Mouse (Mus musculus) 416B (cell line): ENCODE measurements around the gene Emg1.

Experiments
- DNase-seq: peaks from one replicate; pipeline ENCODE4 v3.0.0; 2011; ENCODE audit warnings: low read depth

Emg1 gene

DNA sequence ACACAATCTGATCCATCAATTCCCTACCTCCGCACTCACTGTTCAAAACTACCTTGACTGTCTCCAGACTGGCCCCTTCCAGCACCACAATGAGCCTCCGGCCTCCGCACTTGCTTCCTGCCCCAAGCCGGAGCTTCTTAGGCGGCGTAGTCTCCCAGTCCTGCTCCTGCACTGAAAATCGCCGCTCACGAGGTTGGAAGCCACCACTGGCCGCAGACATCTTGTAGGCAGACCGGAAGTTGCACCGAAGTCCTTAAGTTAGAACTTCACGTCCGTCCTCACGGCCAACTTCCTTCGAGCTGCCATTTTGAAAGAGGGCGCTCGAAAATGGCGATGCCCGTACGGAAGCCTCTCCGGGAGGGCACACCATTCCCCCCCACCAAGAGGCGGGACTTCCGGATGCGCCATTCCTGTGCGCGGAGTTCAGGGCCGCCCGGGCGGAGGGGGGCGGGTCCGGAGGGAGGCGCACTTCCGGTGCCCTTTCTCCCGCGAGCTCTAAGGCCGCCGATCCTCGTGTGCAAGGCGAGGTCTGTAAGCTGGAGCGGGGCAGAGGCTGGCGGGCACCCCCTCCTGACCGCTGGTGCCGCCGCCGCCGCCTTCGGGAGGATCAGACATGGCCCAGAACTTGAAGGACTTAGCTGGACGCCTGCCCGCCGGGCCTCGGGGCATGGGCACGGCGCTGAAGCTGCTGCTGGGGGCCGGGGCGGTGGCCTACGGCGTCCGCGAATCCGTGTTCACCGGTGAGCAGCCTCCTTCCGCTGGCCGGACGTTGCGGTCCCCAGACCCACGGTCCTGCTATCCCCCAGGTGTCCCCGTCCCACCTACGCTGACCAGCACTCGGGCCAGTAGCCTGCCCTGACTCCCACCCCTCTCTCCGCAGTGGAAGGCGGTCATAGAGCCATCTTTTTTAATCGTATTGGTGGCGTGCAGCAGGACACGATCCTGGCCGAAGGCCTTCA lies at the start of gene Emg1, which contains the start of gene Phb2:
Gene Emg1, minus strand, starts transcription at position 355 of the 959 bp plus-strand sequence.
Gene Phb2, plus strand, starts transcription at position 513 of the 959 bp plus-strand sequence.
- peak; percentile 99 for DNase-seq

DNA sequence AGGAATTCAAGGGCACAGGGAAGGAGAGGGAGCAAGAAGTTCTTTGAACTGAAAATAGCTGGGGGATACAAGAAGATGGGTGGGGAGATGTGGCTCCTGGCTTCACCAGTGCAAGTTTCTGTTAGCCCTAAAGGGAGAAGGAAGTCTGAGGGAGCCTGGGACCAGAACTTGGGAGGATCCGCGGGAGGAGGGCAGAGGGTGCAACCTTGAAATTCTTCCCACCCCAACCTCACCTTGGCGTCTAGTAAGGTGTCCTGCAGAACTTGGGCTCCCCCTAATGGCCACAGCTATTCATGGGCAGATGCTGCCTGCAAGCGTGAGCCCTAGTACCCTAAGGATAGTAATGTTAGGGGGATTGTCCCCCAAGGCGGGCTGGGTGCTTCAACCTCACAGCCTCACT lies 47.3 kb upstream of the Emg1 start:
- DNase-seq: peak; percentile 97

DNA sequence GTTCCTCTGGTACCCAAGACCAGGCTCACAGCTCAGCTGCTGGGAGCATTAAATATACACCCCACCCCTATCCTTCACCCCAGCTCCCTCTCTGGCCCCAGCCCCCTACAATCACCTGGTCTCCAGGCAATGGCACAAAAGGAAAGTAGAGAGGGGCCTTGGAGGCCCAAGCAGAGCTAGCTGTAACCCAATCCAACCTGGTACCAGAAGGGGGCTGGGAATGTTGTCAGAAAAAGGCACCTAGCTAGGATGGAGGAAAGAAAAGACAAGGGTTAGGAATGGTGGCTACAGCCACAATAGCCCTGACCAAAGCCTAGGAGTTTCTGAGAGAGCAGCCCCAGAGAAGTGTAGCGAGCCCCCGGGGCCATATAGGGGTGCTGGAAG lies 46.9 kb upstream of the Emg1 start:
- no peak for DNase-seq

DNA sequence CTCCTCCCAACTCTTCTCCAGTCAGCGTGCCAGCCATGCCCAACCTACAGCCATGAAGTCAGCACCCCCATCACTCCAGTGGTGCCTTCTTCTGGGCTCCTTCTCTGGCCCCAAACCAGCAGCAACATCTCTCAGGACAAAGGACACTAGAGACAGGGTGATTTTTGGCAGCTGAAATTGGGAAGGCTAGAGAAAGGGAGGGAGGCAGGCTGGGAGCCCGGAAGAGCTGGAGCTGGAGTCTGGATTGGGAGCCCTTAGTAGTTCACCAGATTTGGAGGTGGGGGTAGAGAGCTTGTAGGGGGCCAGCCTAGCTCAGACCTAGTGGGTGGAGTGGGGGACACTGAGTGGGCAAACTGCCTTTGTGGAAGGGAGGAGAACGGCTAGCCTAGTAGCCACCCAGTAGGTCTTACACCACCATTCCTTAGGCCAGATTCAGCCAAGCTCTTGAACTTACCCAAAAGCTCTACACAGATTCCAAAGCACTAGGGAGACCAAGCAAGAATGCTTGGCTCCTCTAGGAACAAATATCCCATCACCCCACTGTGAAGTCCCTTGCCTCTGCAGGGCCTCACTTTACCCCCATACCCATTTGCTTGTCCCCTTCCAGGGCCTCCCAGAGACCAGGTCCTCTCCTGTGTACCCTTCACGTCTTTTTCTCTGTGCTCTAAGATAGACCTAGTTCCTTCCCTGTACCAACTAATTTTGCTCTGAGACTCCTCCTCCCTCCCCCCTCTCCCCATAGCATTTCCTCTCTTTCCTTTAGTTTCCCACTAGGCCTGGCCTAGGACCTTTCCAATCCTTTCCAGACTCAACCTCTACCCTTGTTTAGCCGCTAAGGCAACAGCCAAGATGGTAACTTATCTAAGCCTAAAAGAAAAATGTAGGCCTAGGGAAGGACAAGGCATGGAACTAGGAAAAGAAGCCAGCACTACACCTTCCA lies 46.2 kb upstream of the Emg1 start:
- DNase-seq: peak; percentile 56

DNA sequence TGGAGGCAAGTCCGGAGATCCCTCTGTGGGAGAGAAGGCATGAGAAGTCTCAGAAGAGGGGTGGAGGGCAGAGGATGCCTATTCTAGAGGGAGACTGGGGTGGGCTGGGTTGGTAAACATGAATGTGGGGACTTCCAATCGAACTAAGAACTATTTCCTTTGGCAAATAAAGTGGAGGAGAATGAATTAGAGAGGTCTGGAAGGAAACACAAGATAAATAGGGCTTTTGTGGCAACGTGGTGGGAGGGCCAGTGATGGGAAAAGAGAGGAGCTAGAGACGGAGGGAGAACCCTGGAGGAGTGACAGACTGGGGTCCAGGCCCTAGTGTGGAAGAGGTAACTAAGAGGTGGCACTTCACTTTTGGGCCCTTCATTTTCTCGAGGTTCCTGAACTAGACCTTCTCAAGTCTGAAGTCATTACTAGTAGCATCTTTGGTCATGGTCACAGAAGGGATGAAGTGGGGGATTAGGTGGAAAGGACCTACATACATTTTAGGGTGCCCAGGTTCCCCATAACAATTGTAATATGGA lies 45.4 kb upstream of the Emg1 start:
- peak; percentile 36 for DNase-seq

DNA sequence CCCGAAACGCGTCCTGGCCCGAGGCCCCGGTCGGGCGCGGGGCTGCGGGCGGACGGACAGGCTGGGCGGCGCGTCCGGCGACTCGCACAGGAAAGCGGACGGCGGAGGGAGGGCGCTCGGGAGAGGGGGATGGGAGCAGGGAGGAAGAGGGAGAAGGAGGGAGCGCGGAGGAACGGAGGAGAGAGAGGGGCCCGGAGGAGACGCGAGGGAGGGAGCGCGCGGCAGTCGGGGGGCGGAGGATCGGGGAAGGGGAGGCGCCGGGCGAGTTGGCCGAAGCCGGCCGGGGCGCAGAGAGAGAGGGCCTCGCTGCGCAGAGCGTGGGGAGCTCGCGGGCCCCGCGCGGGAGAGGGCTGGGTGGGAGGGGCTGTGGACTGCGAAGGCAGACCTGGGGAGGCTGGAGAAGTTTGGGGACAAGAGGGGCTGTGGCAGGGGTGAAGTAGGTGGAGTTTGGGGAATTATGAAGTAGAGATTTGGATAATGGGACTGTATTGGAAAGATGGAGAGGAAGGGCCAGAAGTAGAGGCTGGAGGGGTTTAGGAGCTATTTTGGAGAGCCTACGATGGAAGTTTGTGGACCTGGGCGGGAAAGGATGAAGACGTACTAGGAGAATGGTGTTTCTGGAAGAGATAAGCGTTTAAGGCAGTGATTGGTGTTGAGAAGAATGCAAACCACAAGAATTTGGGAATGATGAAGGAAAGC lies 44.8 kb upstream of the Emg1 start:
- peak; percentile 72 for DNase-seq

DNA sequence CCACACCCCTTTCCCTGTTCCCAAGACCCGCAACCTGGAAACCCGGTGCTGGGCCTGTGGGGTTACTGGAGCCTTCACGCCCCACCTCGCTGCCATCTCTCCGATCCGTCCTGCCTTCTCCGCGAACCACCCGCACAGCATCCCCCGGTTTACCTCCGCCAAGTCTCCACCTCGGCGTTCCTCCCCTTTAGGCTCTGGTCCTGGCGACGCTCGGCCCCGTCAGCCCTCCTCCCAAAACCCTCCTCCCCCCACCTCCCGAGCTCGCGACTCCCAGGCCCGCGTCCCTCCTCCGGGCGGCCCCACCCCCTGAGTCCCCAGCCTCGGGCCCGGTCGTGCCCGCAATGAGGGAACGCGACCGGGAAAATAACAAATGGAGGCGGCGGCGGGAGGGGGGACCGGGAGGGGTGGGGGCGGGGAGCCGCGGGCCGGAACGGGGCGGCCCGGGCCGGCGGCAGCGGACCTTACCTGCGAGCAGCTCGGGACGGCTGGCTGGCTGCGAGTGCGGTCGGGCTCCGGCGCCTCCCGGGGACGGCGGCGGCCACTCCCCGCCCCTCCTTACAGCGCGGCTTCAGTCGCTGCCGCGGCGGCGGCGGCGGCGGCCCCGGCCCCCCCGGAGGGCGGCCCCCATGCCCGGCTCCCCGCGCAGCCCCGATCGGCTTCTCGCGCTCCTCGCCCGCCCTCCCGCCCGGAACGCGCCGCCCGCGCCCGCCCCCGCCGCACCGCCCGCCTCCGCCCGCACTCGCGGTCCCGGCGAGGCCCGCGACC lies 44.0 kb upstream of the Emg1 start, which contains the start of the genes Gm45234 and Atn1:
Gene Gm45234, minus strand, starts transcription at position 191 of the 765 bp plus-strand sequence.
Gene Atn1, minus strand, starts transcription at position 694 of the 765 bp plus-strand sequence.
- peak; percentile 66 for DNase-seq

DNA sequence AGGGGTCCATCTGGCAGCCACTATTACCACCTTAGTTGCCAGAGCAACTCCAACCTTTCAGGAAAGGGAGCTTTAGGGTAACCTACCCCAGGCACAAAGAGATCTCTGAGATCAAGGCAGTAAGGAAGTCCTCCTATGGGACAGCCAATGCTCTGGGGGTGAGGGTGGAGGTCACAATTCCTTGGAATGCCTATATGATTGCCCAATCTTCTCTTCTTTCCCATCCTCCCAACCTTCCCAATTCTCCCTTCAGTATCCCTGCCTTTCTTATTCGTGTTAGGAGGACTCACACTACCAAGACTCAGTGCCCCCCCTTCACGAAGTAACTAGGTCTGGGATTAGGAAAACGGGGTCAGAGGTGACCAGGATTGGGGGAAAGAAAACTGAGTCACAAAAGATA lies 43.3 kb upstream of the Emg1 start:
- DNase-seq: no peak

DNA sequence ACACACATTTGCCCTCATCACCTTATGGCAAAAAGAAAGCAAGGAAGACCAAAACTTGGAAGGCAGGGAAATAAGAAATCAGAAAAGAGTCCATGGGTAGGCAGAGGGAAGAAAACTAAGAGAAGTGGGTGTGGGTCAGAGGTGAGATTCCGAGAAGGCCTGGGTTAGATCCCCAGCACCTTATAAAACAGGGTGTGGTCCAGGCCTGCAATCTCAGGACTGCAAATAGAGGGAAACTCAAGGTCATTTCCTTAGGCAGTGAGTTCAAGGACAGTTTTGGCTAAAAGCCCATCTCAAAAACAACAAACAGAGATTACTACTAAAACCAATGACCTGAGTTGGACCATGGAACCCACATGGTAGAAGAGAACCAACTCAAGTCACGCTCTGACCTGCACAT lies 41.9 kb upstream of the Emg1 start:
- DNase-seq: peak; percentile 21

DNA sequence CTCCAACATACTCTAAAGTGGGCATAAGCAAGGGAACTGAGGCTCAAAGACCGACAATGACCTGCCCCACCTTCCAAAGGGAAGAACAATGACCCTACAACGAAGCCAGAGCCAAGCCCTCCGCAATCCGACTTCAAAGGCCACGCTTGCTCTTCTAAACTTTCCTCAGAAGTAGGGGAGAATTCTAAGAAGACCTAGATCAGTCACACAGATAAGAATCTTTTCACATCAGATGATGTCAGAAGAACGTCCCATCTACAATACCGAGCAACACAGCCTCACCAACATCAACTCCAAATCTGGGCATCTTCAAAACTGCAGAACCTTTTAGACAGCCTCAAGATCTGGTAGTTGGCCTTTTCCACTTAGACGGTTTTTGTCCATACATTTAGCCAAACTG lies 38.4 kb upstream of the Emg1 start:
- no peak for DNase-seq

DNA sequence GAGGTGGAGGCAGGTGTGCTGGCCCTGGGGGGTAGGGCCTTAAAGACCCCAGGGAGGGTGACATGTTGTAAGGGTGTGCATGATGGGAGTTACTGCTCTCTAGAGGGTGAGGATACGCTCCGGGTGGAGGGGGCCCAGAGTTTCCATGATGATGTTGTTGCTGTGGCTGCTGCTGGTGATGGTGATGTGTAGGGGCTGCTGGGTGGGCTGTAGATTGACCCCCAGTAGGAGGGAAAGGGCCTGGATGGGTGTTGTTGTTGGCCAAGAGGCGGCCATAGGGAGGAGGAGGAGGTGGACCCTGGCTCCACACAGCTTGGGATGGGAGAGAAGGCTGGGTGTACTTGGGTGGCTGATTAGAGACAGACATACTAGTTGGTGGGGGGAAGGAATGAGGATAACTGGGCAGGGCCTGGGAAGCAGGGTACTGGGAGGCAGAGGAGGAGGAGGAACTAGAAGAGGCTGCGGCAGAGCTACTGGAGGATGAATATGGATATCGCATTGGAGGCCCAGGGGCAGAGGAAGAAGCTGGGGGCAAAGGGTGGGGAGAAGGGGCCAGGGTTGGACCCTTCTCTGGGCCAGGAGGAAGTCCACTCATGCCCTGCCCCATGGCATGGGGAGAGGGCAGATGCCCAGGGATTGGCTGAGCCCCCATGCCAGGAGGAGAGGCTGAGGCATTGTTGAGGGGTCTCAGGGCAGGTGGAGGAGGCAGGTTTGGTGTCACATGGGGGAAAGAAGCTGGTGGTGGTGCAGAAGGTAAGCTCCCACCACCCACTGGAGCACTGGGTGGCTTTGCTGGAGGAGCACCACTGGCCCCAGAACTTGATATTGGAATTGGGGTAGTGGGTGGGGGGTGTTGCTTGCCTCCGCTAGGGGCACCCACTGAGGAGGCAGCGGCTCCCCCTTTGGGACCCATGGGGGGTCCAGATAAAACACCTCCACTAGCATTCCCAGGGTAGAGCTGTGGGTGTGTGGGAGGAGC lies 35.0 kb upstream of the Emg1 start:
- no peak for DNase-seq

DNA sequence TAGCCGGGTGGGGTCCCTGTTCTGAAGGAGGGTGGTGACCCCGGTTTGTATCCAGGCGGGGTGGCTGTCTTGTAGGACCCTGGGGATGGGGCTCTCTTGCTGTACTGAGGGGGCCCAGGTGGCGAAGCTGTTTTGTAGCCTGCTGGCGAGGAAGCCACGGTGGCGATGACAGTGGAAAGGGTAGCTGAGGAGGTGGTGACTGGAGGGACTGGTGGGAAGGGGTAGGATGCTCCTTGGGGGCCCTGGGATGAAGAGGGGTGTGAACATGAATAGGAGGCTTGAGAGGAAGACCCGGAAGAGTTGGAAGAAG lies 34.3 kb upstream of the Emg1 start:
- no peak for DNase-seq

DNA sequence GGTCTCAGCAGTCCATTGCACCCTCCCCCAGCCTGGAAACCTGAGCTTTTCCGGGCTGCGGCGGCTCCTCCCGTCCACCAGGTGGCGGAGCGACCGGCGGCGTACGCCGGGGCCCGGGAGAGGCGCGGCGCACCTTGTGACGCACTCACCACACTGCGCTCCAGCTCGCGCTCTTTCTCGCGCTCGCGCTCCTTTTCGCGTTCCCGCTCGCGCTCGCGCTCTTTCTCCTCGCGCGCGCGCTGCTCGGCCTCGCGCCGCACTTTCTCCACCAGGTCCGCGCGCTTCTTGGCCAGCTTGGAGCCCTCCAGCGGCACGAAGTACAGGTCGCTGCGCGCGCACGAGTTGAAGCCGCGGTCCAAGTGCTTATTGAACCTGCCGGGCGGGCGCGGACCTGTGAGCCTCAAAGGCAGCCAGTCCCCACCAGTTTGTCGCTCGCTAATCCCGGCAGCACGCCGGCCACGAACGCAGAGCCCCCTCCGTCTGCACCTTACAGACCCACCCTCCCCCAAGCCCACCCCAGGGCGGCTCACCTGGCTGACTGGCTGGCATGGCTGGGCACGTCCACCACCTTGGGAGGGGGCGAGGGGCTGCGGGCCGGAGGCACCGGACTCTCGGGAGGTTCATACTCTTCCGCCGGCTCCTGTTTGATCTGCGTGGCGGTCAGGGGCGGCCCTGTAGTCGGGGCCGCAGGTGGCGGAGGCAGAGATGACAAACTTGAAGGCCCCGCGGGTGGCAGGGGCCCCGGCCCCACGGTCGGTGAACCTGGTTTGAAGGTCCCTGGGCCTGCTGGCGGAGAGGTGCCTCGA lies 33.7 kb upstream of the Emg1 start:
- DNase-seq: peak; percentile 95

DNA sequence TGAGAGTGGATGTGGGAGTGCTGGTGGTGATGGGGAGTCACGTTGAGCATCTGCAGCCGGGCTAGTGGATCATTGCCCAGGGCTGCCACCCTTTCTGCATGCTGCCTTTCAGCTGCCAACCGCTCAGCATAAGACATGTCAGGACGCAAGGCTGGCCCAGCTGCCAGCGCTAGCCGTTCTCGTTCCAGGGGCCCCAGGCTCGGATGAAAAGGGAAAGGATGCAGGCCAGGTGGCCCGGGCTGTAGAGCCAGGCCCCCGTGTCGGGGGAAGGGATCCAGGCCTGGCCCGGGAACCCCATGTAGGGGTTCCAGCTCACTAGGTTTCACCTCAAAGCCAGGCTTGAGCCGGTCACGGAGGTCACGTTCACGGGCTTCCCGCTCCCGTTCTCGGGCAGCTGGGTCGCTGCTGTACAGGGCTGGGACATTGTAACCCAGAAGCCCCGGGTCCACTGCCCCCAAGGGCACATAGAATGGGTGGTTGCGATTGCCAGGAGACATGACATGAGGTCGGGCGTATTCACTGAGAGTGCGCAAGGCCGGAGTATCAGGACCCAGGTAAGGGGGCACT lies 32.9 kb upstream of the Emg1 start:
- DNase-seq: no peak

DNA sequence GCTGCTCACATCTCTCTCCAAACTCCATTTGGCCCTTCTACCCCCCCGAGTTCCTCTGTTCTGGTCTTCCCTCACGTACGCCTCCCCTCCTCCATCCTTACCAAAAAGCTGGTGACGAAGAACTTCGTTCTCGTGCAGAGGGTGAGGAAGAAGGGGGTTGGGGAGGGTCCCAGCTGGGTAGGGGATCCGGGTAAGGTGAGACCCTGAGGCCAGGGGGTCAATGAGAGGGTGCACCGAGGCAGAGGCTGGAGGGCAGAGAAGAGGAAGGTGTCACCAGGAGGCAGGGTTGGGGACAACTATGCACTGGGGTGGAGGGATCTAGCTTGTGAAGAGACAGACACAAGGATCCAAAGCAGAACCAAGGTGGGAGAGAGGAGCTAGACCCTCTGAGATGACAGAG lies 31.7 kb upstream of the Emg1 start:
- DNase-seq: no peak

DNA sequence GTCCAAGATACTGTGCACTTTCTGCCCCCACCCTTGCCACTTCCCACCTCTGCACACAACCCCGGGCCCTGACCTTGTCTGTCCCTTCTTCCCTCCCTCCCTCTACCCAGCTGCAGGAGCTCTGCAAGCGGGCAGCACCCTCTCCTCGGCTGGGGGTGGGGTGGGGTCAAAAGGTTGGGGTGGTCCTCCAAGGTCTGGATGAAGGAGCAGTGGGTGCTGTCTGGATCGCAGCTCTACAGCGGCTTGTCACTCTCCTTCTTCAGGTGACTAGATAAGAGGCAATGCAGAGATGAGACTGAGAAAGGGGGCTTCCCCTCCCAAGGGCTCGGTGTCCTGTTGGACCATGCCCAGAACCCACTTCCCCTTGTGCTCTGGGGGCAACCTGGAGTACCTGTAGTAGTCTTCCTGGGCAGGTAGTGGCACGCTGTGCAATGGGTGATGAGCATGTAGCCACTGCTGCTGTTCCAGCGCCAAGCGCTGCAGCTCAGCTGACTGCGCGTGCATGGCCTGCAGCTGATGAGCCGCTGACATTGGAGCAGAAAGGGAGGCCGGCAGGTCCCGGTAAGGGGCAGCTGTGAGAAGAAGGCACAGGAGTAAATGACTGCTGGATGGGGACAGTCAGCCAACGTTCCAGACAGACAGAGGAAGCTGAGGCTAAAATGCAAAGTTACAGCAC lies 31.0 kb upstream of the Emg1 start:
- no peak for DNase-seq

DNA sequence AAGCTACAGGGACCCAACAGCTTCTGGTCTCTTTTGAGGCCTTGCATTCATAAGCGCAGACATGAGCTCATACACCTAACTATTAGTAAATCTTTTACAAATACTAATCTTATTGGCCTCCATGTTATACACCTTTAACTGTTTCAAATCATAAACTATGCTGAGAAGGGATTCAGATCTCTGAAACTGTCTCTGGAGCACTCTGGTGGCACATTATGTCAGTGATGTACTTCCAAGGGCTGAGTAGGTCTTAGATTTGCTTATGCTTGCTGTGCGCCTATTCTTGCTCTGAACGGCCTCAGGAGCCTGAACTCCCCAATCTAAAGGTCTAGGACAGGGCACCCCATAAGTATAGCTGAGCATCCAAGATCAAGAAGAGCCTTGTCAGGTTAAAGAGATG lies 29.9 kb upstream of the Emg1 start:
- DNase-seq: no peak
